Mouse (Mus musculus): ENCODE data around the gene Sys1. TPM values are rescaled to one million over a fixed set of nuclear protein-coding genes. Genes with fewer than 3 reads are reported as not detected.

The Sys1 gene
- polyA plus RNA-seq, 1 experiment from 2014 or later: 65.2 TPM

- H3K9me3 ChIP-seq: no peaks in the 10 kb centered on the region
- peaks cover 53% of the 10 kb centered on the region for H3K27me3 ChIP-seq
- no peak overlapping the region for H3K27ac ChIP-seq
- peak overlapping the region; percentile 75 for H3K4me3 ChIP-seq
- peaks cover 15% of the 10 kb centered on the region for H3K4me1 ChIP-seq
- peaks cover 5% of the 10 kb centered on the region for H3K36me3 ChIP-seq
- H3K4me2 ChIP-seq (replicated peaks): peak overlapping the region; percentile 100
- H3K9ac ChIP-seq: peak overlapping the region; percentile 78
- no peak for ATAC-seq (ENCODE audit: low FRiP score, low read depth)
- WGBS: 12% methylated on average over 11 of the region's 11 CpGs
These were observed 30.4 kb downstream of the Sys1 start for GRCm38 (mm10) chr2:164487115-164487527.

- H3K4me1 ChIP-seq: peaks cover 15% of the 10 kb centered on the region
- no peak overlapping the region for H3K4me3 ChIP-seq
- no peak overlapping the region for H3K9ac ChIP-seq
- H3K4me2 ChIP-seq (replicated peaks): peak overlapping the region; percentile 100
- H3K9me3 ChIP-seq: no peaks in the 10 kb centered on the region
- WGBS: 67% methylated on average over 9 of the region's 9 CpGs
- no peak for ATAC-seq (ENCODE audit: low FRiP score, low read depth)
- H3K27ac ChIP-seq: no peak overlapping the region
- H3K36me3 ChIP-seq: peaks cover 5% of the 10 kb centered on the region
- H3K27me3 ChIP-seq: peaks cover 53% of the 10 kb centered on the region
These were observed 31.0 kb downstream of the Sys1 start for GRCm38 (mm10) chr2:164487812-164488211.

- Histone ChIP-seq H3K36me3 (peaks cover 6% of the 10 kb centered on the region), H3K9ac (no peak overlapping the region), H3K9me3 (no peaks in the 10 kb centered on the region), H3K4me3 (no peak overlapping the region), H3K4me2 (replicated peaks) (no peak overlapping the region), H3K27me3 (peaks cover 5% of the 10 kb centered on the region; the same call in 1 of the 2 replicates), H3K4me1 (peaks cover 12% of the 10 kb centered on the region), H3K27ac (no peak overlapping the region)
- WGBS: 62% methylated on average over 2 of the region's 2 CpGs
- no peak for ATAC-seq (ENCODE audit: low FRiP score, low read depth)
These were observed 37.4 kb downstream of the Sys1 start for GRCm38 (mm10) chr2:164494126-164494525.

- H3K4me2 ChIP-seq (replicated peaks): peak overlapping the region; percentile 98; the same call in 1 of the 2 replicates
- WGBS: 55% methylated on average over 1 of the region's 1 CpGs
These were observed 39.6 kb downstream of the Sys1 start for GRCm38 (mm10) chr2:164496331-164496730.

GRCm38 (mm10) chr2:164496847-164497690 is 40.3 kb downstream of the Sys1 start, which contains the start of gene Pigt:
Gene Pigt (plus strand): TSS chr2:164497520.
- Histone ChIP-seq H3K4me1 (peaks cover 12% of the 10 kb centered on the region), H3K4me3 (peak within 1 kb of the TSS; percentile 90), H3K9ac (peak within 1 kb of the TSS; percentile 79), H3K9me3 (no peaks in the 10 kb centered on the region), H3K27me3 (no peaks in the 10 kb centered on the region), H3K36me3 (peaks cover 27% of the 10 kb centered on the region), H3K4me2 (replicated peaks) (peak within 1 kb of the TSS; percentile 98), H3K27ac (no peak within 1 kb of the TSS)
- peak; percentile 92 for ATAC-seq (ENCODE audit: low FRiP score, low read depth)
- 4% methylated on average over 43 of the region's 43 CpGs for WGBS

More at GRCm38 (mm10) chr2:164496331-164496730, 39.6 kb downstream of the Sys1 start:
- no peak overlapping the region for H3K27ac ChIP-seq
- peaks cover 21% of the 10 kb centered on the region for H3K36me3 ChIP-seq
- no peak overlapping the region for H3K9ac ChIP-seq
- H3K27me3 ChIP-seq: no peaks in the 10 kb centered on the region
- H3K4me1 ChIP-seq: peaks cover 12% of the 10 kb centered on the region
- no peaks in the 10 kb centered on the region for H3K9me3 ChIP-seq
- peak overlapping the region; percentile 90; the same call in 1 of the 2 replicates for H3K4me3 ChIP-seq
- ATAC-seq (ENCODE audit: low FRiP score, low read depth): no peak

GRCm38 (mm10) chr2:164497691-164498268 is 41.0 kb downstream of the Sys1 start:
- Histone ChIP-seq H3K4me3 (peak overlapping the region; percentile 90), H3K9me3 (no peaks in the 10 kb centered on the region), H3K9ac (peak overlapping the region; percentile 79), H3K27ac (no peak overlapping the region), H3K36me3 (peaks cover 34% of the 10 kb centered on the region), H3K4me2 (replicated peaks) (peak overlapping the region; percentile 98), H3K4me1 (peaks cover 12% of the 10 kb centered on the region), H3K27me3 (no peaks in the 10 kb centered on the region)
- peak; percentile 25; the same call in 1 of the 2 replicates for ATAC-seq (ENCODE audit: low FRiP score, low read depth)
- WGBS: 4% methylated on average over 21 of the region's 21 CpGs

- Histone ChIP-seq H3K36me3 (peaks cover 49% of the 10 kb centered on the region), H3K27ac (no peak overlapping the region), H3K9ac (no peak overlapping the region), H3K27me3 (no peaks in the 10 kb centered on the region), H3K4me1 (peaks cover 12% of the 10 kb centered on the region), H3K4me2 (replicated peaks) (no peak overlapping the region), H3K9me3 (peaks cover 7% of the 10 kb centered on the region; the same call in 1 of the 2 replicates), H3K4me3 (no peak overlapping the region)
- 69% methylated on average over 5 of the region's 5 CpGs for WGBS
- no peak for ATAC-seq (ENCODE audit: low FRiP score, low read depth)
These were observed 42.6 kb downstream of the Sys1 start for GRCm38 (mm10) chr2:164499317-164499716.

- 88% methylated on average over 7 of the region's 7 CpGs for WGBS
- H3K4me3 ChIP-seq: no peak overlapping the region
- H3K4me1 ChIP-seq: peaks cover 12% of the 10 kb centered on the region
- ATAC-seq (ENCODE audit: low FRiP score, low read depth): no peak
- H3K9me3 ChIP-seq: peaks cover 14% of the 10 kb centered on the region; the same call in 1 of the 2 replicates
- H3K36me3 ChIP-seq: peaks cover 61% of the 10 kb centered on the region
- H3K27ac ChIP-seq: no peak overlapping the region
- no peak overlapping the region for H3K4me2 ChIP-seq (replicated peaks)
- no peak overlapping the region for H3K9ac ChIP-seq
- no peaks in the 10 kb centered on the region for H3K27me3 ChIP-seq
These were observed 43.7 kb downstream of the Sys1 start for GRCm38 (mm10) chr2:164500511-164500910.

GRCm38 (mm10) chr2:164504919-164505318 is 48.2 kb downstream of the Sys1 start:
- peaks cover 14% of the 10 kb centered on the region; the same call in 1 of the 2 replicates for H3K9me3 ChIP-seq
- H3K27ac ChIP-seq: no peak overlapping the region
- no peaks in the 10 kb centered on the region for H3K4me1 ChIP-seq
- H3K4me3 ChIP-seq: no peak overlapping the region
- H3K4me2 ChIP-seq (replicated peaks): no peak overlapping the region
- H3K27me3 ChIP-seq: no peaks in the 10 kb centered on the region
- ATAC-seq (ENCODE audit: low FRiP score, low read depth): no peak
- 92% methylated on average over 3 of the region's 3 CpGs for WGBS
- H3K9ac ChIP-seq: no peak overlapping the region
- H3K36me3 ChIP-seq: peaks cover 78% of the 10 kb centered on the region

GRCm38 (mm10) chr2:164505619-164506347 is 49.0 kb downstream of the Sys1 start:
- Histone ChIP-seq H3K4me1 (no peaks in the 10 kb centered on the region), H3K4me2 (replicated peaks) (no peak overlapping the region), H3K4me3 (no peak overlapping the region), H3K36me3 (peaks cover 69% of the 10 kb centered on the region), H3K9ac (no peak overlapping the region), H3K27me3 (no peaks in the 10 kb centered on the region), H3K27ac (no peak overlapping the region), H3K9me3 (peaks cover 14% of the 10 kb centered on the region; the same call in 1 of the 2 replicates)
- no peak for ATAC-seq (ENCODE audit: low FRiP score, low read depth)
- 95% methylated on average over 4 of the region's 4 CpGs for WGBS

- H3K4me1 ChIP-seq: no peaks in the 10 kb centered on the region
- H3K4me2 ChIP-seq (replicated peaks): no peak overlapping the region
- no peak overlapping the region for H3K9ac ChIP-seq
- H3K27me3 ChIP-seq: no peaks in the 10 kb centered on the region
- H3K4me3 ChIP-seq: no peak overlapping the region
- peaks cover 51% of the 10 kb centered on the region for H3K36me3 ChIP-seq
- no peak overlapping the region for H3K27ac ChIP-seq
- H3K9me3 ChIP-seq: peaks cover 14% of the 10 kb centered on the region; the same call in 1 of the 2 replicates
- no peak for ATAC-seq (ENCODE audit: low FRiP score, low read depth)
- 84% methylated on average over 19 of the region's 19 CpGs for WGBS
These were observed 51.0 kb downstream of the Sys1 start for GRCm38 (mm10) chr2:164507811-164508210.

Data from limb, embryonic 13.5 days (tissue).